ENCODE assay signal across 8 mouse cellular contexts in the genomic region with DNA sequence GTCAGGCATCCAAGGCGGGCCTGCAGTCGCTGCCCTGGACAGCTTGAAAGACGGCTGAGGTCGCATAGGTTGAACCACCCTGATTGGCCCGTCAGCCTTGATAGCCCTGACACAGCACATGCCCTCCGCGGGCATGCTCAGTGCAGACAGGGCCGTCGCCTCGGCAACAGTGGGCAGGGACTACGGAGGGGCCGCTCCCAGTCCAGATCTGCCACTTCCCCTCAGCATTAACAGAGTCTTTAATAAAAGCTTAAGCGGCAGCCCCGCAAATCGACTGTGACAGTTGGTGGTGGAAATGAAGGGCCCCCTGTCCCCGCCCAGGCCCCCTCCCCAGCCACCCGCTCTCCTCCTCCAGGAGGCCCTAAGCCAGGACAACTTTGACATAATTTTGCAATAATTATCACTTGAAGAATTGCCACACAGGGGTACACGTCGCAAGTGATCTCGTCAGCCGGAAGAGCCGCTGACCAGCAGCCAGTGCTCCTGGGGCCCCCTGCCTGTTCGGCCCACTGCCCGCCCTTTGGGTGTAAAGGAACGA.
DNase-seq lines count a peak whose midpoint lies in the region; ATAC-seq and TF ChIP-seq lines count a peak whose summit lies in the region.

No protein-coding gene starts in this region.

- peak; percentile 45 to 64 for DNase-seq in cerebellum, postnatal 4 days (ENCODE audit: low spot score in 2 of 2)
- no peak for DNase-seq in cerebellum, adult 9-10 months
- peak; percentile 89 for DNase-seq in adrenal gland, postnatal 10 days
- peak; percentile 60 for DNase-seq in forelimb bud, embryonic 11.5 days (ENCODE audit: low read depth, low spot score)
- DNase-seq in hindbrain, postnatal 0 days (ENCODE audit: low spot score), result peak; percentile 85
- DNase-seq in liver, embryonic 11.5 days (ENCODE audit: low spot score), result peak; percentile 74
- peak; percentile 82 for DNase-seq in midbrain, postnatal 0 days (ENCODE audit: low spot score)
- peak; percentile 48 for DNase-seq in testis, postnatal 14 days (ENCODE audit: low spot score)

- peak overlapping the region; percentile 45; the same call in 1 of the 2 replicates for H3K27ac ChIP-seq in hindbrain, postnatal 0 days
- H3K27ac ChIP-seq in liver, embryonic 11.5 days (ENCODE audit: low read depth, low read length), result no peak overlapping the region
- H3K27ac ChIP-seq in midbrain, postnatal 0 days (ENCODE audit: low read depth, low read length), result peak overlapping the region; percentile 7; the same call in 1 of the 2 replicates

- peak; percentile 89 for ATAC-seq in hindbrain, postnatal 0 days
- peak; percentile 88 for ATAC-seq in liver, embryonic 11.5 days (replicated peaks; ENCODE audit: low FRiP score)
- ATAC-seq in midbrain, postnatal 0 days (ENCODE audit: low FRiP score), result peak; percentile 88

- no peak for TF ChIP-seq CTCF in hindbrain, postnatal 0 days (IDR thresholded peaks at IDR 0.05; ENCODE audit: low read depth)
- TF ChIP-seq CTCF in midbrain, postnatal 0 days (IDR thresholded peaks at IDR 0.05), result no peak

- no peaks in the 10 kb centered on the region for H3K9me3 ChIP-seq in hindbrain, postnatal 0 days (ENCODE audit: low read length)
- H3K9me3 ChIP-seq in liver, embryonic 11.5 days (ENCODE audit: control insufficient read depth, low read length), result no peaks in the 10 kb centered on the region
- no peaks in the 10 kb centered on the region for H3K9me3 ChIP-seq in midbrain, postnatal 0 days (ENCODE audit: low read length)

- WGBS in hindbrain, postnatal 0 days, result 11% methylated on average over 25 of the region's 25 CpGs
- WGBS in liver, embryonic 11.5 days, result 9% methylated on average over 25 of the region's 25 CpGs
- 8% methylated on average over 25 of the region's 25 CpGs for WGBS in midbrain, postnatal 0 days

- H3K4me1 ChIP-seq in hindbrain, postnatal 0 days (ENCODE audit: insufficient read depth, low read length), result peaks cover 15% of the 10 kb centered on the region
- peaks cover 18% of the 10 kb centered on the region for H3K4me1 ChIP-seq in liver, embryonic 11.5 days (replicated peaks; ENCODE audit: control insufficient read depth, insufficient read depth, low read length)
- H3K4me1 ChIP-seq in midbrain, postnatal 0 days (ENCODE audit: insufficient read depth, low read length), result peaks cover 10% of the 10 kb centered on the region

- peak overlapping the region; percentile 45 for H3K4me2 ChIP-seq in hindbrain, postnatal 0 days (ENCODE audit: low read depth, low read length)
- H3K4me2 ChIP-seq in liver, embryonic 11.5 days, result peak overlapping the region; percentile 59
- peak overlapping the region; percentile 41 for H3K4me2 ChIP-seq in midbrain, postnatal 0 days (ENCODE audit: low read depth, low read length, poor library complexity, severe bottlenecking)

- no peak overlapping the region for H3K4me3 ChIP-seq in hindbrain, postnatal 0 days (ENCODE audit: low read length)
- peak overlapping the region; percentile 24 for H3K4me3 ChIP-seq in liver, embryonic 11.5 days (ENCODE audit: low read depth, low read length)
- no peak overlapping the region; the same call in 1 of the 2 replicates for H3K4me3 ChIP-seq in midbrain, postnatal 0 days (ENCODE audit: low read depth, low read length)

- no peaks in the 10 kb centered on the region for H3K36me3 ChIP-seq in hindbrain, postnatal 0 days (ENCODE audit: insufficient read depth, low read length)
- no peaks in the 10 kb centered on the region for H3K36me3 ChIP-seq in liver, embryonic 11.5 days (ENCODE audit: control insufficient read depth, insufficient read depth, low read length)
- no peaks in the 10 kb centered on the region for H3K36me3 ChIP-seq in midbrain, postnatal 0 days (ENCODE audit: insufficient read depth, low read length)

- H3K9ac ChIP-seq in hindbrain, postnatal 0 days (replicated peaks; ENCODE audit: low read length), result peak overlapping the region; percentile 21; the same call in 1 of the 2 replicates
- H3K9ac ChIP-seq in liver, embryonic 11.5 days (ENCODE audit: low read depth, low read length), result no peak overlapping the region
- H3K9ac ChIP-seq in midbrain, postnatal 0 days (replicated peaks; ENCODE audit: low read length, poor library complexity, severe bottlenecking), result no peak overlapping the region

- H3K27me3 ChIP-seq in hindbrain, postnatal 0 days (ENCODE audit: insufficient read depth, low read length), result no peaks in the 10 kb centered on the region; the same call in 1 of the 2 replicates
- H3K27me3 ChIP-seq in liver, embryonic 11.5 days (replicated peaks; ENCODE audit: control insufficient read depth, insufficient read depth, low read length), result no peaks in the 10 kb centered on the region; the same call in none of the 2 replicates
- peaks cover 6% of the 10 kb centered on the region for H3K27me3 ChIP-seq in midbrain, postnatal 0 days (ENCODE audit: insufficient read depth, low read length)
